Mouse (Mus musculus) cerebellum, adult 18-20 months (tissue): ENCODE data around the gene Asl.
"Not testable (repeated sequence)": the region's sequence is repeated elsewhere in the genome, so short reads cannot be mapped to it uniquely, and the experiment has no call there.

Experiments used
- DNase-seq, 2 experiments: peaks; one replicate each; pipeline ENCODE4 v3.0.0; 2021

Gene Asl

DNA sequence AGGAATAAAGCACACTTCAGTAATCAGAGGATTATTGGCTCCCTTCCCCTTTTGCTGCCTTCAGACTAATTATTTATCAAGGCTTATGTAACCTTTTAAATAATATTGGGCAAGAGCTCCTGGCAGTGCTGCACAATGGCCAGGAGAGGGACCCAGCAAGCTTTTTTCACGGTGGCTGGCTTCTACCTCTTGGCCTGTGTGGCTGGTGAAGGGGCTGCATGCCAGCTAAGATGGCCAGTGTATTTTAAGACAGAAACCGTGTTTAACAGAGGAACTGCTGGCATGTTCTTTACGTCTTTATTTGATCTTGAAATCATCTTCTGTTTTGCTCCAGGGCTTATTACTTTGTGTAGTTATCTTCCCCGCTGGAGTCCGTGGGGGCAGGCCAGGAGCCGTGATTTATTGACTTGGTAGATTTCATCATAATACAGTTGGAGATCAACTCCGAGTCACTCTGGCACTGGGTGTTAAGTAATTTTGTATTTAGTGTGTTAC, 15.2 kb upstream of the Asl start:
- peak; percentile 81 to 83 for DNase-seq

DNA sequence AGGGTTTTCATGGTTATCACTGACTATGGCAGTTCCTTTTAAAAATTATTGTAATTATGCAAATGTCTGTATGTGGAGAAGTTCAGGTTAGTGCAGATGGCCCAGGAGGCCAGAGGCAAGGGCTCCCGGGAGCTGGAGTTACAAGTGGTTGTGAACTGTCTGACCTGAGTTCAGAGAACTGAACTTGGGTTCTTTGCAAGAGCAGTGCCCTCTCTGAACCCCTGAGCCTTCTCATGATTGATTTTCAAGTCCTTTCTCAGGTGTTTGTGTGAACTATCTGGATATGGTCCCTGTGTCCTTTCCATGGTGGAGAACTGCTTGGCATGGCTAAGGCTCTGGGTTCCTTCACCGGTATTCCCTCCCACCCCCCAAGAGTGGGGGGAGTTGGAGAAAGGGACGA, 14.7 kb upstream of the Asl start:
- DNase-seq, result peak in 1 of 2 experiments; percentile 25

DNA sequence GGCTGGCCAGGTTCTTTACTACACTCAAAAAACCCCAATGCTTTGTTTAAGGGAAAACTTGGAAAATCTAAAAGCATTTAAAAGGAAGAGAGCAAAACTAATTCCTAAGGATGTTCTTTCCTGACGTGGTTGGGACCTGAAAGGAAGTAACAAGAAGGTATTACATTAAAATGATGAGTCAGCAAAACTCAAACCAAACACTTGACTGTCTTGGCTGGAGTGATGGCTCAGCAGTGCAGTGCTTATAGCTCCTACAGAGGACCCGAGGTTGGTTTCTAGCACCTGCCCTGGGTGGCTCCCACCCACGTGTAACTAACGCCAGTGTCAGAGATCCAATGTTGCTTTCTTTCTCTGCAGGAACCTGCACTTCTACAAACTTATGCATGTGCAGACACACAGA, 12.2 kb upstream of the Asl start:
- no peak for DNase-seq

DNA sequence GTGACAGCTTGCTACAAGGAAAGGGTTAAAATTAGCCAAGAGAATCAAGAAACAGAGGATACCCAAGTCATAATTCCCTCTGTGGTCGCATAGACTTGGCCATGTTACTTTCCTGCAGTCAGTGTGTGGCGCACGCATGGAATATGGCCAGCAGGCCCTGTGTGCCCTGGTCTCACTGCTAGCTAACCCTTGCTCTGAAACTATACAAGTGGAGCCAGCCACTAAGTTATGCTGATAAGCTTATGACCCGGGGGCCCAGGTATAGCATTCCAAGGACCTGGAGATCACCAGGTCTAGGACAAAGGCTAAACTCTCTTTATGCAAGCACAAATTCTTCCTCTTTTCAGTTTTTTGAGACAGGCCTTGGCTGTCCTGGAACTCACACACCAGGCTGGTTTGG, 11.8 kb upstream of the Asl start:
- DNase-seq, result no peak

DNA sequence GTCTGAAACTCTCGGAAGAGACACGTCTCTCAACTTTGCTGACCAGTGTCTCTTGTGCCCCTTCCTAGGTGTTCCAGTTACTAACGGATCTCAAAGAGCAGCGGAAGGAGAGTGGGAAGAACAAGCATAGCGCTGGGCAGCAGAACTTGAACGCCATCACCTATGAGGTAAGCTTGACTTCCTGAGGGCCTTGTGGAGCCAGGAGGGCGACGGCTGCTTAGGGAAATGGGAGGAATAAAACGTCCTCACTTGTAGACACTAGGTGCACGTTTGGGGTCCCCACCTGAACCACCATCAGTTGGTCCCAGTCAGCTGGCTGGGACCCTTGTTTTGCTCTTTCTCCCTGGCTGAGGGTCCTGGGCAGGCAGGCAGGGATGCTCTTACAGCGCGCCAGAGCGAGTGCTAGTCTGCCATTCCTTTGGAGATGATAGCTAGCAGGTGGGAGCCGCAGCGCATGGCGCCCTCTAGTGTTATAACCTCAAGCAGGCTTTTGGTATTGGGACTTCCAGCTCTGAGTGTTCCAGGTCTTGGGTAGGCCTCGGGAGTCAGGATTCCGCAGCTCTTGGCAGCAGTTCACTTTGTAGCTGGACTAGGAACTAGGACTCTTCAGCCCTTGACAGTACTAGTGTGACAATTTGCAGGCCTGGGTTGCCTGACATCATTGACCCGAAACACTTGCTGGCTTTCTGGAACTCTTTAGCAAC, 8.9 kb upstream of the Asl start:
- peak; percentile 62 to 70 for DNase-seq

DNA sequence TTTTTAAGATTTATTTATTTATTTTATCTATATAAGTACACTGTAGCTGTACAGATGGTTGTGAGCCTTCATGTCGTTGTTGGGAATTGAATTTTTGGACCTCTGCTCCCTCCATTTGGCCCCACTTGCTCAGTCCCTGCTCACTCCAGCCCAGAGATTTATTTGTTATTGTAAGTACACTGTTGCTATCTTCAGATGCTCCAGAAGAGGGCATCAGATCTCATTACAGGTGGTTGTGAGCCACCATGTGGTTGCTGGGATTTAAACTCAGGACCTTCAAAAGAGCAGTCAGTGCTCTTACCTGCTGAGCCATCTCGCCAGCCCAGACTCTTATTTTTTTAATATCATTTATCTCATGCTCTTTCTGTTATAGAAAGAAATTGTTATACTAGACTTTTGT, 7.3 kb upstream of the Asl start:
- DNase-seq, result not testable (repeated sequence)

DNA sequence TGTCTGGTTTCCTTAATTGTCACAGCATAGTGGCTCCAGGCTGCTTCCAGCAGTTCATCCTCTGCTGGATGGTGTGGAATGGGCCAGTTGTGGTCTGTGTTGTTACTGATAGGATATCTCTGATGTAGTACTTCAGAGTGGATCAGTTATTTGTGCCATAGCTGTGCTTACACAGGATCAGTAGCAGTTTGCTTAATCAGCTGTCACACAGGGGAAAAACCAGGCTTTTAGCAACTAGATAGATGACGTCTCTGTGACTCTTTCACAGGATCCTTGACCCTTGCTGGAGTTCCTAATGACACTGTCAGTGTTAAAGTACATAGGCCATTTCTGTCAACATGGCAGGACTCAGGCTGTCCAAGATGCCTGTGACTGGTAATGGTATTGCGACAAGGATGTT, 4.8 kb upstream of the Asl start:
- no peak for DNase-seq

DNA sequence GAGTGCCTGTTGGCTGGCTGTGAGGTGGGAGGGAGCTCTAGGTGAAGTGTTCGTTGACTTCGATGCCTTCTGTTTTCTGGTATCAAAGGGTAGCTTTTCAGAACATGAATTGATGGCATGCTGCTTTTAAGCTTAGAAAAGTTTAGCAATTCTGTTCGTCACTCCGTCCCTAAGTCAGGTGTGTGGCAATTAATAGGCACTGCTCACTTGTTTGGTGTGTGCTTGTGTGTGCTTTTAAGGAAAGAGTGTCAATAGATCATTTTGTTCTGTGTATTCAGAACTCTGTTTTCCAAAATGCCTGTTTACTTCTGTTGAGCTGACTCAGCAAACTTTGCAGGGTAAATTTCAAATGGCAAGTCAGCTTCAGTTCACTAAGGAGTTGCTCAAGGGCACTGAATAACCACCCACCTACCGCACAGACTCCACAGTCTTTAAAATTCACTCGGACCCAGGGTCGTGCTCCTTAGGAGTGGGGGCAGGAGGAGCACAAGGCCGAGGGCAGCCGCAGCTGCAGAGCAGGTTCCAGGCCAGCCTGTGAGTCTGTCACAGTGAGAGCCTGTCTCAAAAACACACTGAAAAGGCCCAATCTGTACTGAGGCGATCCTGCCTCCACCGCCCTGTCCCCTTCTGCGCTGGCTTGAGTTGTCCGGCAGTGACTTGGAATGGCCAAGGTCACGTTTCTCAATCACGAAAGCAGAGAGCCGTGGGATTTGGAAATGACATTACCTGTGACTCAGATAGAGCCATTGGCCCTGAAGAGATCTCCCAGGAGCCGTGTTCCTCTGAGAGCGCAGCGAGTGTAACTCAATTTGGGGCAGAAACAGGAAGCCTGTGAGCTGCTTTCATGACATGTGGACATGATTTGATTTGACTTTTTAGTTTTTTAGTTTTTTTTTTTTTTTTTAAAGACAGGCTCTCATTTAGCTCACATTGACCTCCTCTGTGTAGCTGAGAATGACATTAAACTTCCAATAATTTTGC, 2.7 kb upstream of the Asl start:
- peak in 1 of 2 experiments; percentile 2 for DNase-seq

DNA sequence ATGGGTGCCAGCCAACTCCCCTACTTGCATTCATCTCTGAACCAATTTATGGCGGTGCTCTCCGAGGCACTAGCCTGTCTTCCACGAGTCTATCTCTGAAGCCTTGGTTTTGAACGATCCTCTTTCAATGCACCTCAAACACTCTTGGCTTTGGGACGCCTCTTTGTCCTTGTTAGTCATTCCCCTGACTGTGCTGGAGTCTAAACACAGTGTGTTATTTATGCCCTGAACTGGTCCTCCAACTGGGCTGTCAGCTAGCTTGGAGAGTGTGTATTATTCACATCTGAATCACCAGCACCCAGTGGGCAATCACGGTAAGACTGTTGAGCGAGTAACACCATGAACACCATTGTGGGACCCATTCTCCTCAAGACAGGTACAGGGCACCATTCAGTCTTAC, 1.4 kb downstream of the Asl start:
- DNase-seq, result no peak

DNA sequence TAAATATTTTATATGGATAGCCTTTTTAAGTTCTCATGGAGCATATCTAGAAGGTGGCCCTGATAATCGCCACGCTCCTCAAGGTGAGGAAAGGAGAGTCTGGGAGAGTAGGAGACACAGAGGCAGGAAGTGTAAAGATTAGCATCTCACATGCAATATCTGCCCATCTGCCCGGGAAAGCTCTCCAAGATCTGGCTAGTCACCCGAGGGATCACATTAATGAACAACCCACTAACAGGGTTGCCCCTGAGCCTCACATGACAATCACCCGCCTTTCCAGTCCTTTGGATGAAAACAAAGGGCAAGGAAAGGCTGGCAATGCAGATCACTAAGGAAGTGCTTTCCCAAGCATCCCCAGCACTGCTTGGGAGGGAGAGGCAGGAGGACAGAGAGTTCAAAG, 1.9 kb downstream of the Asl start:
- DNase-seq, result no peak

DNA sequence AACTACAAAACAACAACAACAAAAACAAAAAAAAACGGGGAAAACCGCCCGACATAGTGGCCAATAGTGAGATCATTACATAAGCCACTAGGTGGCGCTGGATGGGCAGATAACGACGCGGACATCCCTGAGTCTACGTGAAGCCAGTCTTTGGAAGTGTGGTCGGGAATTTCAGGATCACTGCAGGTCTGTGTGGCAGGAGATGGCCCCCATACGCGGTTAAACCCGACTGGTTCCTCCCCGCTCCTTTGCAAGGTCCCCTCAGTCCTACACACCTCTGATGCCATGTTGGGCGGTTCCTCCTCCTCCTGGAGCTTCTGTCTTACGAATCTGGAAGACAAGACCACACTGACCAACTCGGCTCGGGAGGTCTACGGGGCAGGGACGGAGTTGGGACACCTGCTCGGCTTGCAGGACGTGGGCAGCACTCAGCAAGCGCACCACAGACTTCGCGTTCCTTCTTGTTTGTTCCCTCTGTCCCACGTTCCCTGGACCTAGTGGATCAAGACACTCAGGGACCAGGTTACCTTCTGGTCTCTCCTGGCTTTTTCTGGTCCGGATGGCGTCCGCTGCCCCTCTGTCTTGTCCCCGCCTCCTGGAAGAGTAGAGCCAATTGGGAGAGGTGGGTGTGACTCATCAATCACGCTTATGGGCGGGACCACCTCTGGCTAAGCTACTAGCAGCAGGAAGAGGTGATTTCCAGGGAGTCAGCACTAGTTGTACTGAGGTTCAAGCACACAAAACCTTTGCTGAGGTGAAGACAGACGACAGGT, 5.1 kb downstream of the Asl start:
- DNase-seq, result peak; percentile 79 to 83

DNA sequence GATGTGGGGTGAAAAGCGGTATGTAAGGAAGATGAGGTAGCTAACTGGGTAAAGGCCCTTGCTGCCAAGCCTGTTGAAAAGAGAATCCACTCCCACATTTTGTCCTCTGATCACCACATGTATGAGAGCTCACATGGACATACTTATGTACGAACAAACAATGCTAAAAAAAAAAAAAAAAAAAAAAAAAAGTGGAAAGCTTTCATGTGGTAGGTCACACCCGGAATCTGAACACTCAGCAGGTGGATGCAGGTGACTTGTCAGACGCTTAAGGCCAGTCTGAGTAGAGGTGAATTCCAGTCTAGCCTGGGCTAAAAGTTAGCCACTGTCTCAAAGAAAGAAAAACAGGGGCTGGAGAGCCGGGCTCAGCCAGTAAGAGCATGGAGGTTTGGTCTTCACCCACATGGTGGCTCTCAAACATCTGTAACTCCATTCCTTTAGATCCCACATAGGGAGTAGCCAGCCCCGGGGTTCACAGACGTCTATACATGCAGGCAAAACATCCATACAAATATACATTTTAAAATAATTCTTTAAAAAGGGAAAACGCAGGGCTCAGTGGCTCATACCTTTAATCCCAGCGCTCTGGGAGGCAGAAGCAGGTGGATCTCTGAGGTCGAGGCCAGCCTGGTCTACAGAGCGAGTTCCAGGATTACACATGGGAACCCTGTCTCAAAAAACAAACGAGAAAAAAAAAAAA, 5.8 kb downstream of the Asl start:
- no peak for DNase-seq

DNA sequence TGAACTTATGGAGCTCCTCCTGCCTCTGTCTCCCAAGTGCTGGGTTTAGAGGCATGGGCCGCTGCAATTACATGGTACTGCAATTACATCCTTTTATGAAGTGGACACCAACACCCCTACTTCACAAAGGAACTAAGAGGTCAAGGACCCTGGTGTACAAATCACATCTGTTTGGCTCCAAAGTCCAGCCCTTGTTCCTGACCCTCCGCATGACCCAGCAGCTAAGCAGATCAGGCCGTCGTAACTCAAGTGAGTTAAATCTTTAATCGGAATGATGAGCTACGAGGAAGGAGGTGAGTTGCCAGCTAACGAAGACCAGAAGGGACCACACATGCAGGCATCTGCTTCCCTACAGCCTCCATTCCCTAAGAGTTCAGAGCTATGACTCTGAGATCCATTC, 6.7 kb downstream of the Asl start:
- no peak for DNase-seq

DNA sequence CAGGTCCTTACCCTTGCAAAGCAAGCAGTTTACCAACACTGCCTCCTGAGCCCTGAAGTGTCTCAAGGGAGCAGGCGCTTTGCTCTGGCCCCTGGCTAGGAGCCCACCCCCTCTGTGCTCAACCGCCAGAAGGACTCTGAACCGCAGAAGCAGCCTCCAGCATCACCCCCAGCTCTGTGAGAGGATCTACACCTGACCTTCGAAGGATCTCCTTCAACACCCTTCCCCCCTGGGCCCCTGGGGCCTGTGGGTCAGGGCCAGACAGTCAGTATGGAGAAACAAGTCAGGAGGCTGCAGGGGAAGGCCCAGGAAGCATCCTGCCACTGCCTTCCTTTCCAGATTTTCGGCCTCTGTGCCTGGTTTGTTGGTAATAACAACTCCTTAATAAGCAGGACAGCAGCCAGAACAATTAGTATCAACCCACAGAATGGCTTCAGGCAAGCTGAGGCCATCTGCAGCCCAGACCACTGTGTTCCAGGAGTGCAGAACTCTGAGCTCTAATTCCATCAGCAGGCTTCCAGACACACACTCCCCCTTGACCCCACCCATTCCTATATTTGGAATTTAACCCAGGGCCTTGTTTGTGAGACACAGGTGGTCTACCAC, 7.6 kb downstream of the Asl start:
- peak in 1 of 2 experiments; percentile 29 for DNase-seq

DNA sequence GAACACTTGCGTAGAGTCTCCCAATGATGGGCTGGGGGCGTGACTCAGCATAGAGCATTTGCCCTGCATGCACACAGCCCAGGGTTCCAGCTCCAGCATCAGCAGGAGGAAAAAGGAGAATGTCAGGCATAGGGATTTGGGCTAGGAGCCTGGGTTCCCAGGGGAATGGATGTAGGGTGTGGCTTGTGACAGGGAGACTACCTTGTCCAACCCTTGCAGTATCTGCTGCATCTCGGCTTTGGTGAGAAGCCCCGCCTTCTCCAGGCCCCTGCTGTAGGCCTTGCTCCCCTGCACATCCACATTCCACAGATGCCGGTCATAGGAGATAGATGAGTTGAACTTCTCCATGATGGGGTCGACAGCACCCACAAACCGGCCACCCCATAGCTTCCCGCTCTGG, 9.6 kb downstream of the Asl start:
- DNase-seq, result no peak

DNA sequence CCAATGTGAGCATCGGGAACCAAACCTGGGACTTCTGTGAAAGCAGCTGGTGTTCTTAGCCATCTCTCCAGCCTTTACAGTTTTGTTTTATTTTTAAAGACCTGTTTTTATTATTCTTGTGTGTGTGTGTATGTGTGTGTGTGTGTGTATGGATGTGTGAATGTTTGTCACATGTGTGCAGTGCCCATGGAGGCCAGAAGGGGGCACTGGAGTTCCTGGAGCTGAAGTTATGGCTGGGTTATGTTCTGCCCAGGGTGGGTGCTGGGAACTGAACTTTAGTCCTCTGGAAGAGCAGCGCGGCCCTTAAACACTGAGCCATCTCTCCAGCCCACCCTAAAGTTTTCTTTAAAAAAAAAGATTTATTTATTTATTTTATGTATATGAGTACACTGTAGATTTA, 13.9 kb downstream of the Asl start:
- no peak for DNase-seq

DNA sequence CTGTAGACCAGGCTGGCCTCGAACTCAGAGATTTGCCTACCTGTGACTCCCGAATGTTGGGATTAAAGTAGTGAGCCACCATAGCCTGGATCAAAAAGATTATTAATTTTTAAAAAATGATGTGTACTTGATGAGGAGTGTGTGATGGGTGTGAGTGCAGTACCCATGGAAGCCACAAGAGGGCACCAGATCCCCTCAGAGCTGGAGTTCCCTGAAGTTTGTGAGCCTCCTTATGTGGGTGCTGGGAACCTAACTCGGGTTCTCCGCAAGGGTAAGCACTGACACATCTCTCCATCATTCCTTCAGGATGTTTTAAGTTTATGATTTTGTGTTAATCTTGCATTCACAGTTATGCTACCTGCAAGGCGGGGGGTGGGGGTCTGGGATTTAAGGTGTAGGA, 18.1 kb downstream of the Asl start:
- no peak for DNase-seq

DNA sequence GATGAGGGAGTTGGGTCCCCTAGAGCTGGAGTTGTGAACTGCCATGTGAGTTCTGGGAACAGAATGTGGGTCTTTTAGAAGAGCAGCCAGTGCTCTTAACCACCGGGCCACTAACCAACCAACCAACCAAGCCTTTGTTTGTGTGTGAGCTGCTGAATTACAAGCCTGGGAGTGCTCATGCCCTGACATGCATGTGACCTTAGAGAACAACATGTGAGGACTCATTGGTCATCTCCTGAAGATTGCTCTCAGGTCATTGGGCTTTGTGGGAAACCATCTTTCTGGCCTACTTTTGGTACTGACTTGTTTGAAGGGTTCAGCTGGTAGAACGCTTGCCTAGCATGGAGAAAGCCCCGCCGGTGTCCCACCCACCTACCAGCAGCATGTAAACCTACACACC, 19.3 kb downstream of the Asl start:
- no peak for DNase-seq

DNA sequence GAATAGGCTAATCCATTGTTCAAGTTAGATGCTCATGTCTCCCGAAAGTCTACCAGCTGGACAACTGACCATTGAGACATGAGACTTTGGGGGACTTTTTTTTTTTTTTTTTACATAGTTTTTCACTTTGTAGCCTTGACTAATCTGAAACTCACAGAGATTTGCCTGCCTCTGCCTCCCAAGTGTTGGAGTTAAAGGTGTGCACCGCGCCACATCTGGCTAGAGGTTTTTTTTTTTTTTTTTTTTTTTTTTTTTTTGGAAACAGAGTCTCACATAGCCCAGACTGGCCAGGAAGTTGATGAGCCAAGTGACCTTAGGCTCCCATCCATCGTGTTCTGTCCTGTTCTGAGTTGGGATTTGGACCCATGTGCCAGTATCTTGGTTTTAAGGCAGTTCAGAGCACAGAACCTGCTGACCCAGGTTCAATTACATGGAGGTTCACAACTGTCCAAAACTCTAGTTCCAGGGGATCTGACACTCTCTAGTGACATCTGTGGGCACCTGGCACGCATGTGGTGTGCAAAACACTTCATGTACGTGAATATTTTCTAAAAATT, 20.9 kb downstream of the Asl start:
- no peak for DNase-seq

DNA sequence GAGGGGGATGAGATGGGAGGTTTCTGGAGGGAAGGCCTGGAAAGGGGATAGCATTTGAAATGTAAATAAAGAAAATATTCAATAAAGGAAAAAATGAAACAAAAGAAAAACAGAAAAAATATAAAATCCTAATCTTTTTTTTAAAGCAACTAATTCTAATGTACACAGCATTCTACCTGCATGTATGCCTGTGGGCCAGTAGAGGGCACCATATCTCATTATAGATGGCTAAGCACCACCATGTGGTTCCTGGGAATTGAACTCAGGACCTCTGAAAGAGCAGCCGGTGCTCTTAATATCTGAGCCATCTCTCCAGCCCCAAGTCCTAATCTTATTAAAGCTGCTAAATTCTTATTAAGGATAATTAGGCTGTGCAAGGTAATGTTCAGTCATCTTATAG, 21.7 kb downstream of the Asl start:
- no peak for DNase-seq

DNA sequence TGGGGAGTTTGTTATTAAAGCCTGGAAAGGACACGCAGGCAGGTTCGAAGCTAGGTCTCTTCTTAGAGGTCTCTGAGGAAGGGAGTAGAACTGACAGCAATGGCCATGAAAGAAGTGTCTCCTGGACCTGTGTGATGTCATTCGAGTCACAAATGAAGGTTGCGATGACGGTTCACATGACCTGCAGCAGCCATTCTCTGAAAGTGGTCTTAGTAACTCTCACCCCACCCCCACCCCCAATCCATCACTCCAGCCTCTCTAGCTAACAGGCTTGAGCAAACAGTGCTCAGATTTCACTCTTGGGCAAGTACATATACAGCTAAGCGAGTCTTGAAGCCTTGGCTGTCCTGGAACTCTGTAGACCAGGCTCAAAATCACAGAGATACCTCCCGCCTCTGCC, 25.8 kb downstream of the Asl start:
- no peak for DNase-seq
